Mouse (Mus musculus) lung, postnatal 10 days (tissue): ENCODE data around the gene Depdc7.
A peak's percentile ranks its signal among the peaks of the same experiment; 100 is the strongest.

Experiments used
- DNase-seq: peaks from one replicate; pipeline ENCODE4 v3.0.0; 2021

Gene Depdc7

DNA sequence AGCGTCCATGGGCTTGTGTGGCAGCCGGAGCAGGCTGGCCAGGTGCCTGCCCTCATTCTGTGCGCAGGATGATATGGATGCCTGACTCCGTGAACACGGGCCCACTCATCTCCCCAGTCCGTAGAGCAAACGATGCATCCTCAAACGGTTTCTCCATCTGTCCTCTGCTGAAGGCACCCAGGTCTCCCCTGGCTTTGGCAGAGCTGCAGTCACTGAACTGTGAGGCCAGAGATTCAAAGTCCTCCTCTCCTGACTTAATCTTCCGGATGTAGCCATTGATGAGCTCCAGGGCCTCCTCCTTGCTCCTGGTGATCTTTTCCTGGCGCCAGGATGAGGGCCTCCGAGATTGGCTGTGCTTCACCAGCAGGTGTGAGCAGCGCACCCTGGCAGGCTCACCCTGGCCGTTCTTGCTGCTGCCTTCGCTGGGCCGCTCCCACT lies 28.4 kb downstream of the Depdc7 start:
- DNase-seq: no peak

DNA sequence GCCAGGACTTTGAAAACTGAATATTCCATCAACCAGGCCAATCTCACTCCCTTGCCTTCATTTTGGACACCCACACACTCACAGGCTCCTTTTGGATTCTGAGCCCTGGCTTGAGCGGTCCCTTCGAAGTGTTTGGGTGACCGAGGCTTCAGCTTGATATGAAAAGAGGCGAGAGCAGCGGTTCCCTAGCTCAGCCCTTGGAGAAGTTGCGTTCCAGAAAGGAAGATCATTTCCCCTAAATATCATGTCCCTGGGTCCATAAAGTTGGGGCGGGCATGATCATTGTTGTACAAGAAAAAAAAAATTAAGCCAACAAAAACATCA lies 30.2 kb downstream of the Depdc7 start:
- no peak for DNase-seq

DNA sequence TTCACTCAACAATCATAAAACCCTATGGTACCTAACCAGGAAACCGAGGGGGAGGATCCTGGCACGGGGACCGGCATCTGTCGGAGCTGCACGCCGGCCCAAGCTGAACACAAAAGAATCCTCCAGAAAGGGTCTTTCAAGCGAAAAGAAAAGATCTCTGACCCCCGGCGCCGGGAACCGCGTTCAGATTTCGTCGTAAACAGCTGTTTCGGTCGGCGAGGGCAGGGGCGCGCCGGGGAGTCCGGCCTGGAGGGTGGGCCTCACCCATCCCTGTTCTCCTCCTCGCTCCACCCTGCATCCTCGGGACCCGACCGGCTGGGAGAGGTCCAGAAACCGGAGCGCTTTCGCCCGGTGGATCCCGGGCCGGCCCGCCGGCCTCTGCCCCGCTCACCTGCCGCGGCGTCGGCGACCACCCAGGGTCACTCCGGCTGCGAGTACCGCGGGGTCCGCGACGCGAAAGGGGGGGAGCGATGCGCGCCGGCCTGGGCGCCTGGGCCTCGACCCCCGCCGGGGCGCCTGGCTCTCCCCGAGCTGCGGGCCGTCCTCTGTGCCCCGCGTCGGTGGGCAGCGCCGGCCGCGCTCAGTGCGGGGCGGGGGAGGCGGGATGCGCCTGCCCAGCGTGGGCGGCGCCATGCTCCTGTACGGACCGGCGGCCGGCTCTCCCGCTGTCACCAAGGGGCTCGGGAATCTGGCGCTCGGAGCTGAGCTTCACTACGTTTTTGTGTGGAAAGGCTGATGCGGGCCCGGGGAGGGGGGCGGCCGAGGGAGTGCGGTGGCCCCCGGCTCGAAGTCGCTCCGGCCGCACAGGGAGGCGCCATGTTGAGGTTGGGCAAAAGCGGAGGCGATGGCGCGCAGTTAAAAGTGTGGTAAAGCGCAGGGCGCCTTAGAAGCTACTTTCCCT lies 30.8 kb downstream of the Depdc7 start, which contains the start of gene Tcp11l1:
Tcp11l1 (minus strand) TSS at position 585 of the 901 bp plus-strand sequence.
- DNase-seq: peak; percentile 68

DNA sequence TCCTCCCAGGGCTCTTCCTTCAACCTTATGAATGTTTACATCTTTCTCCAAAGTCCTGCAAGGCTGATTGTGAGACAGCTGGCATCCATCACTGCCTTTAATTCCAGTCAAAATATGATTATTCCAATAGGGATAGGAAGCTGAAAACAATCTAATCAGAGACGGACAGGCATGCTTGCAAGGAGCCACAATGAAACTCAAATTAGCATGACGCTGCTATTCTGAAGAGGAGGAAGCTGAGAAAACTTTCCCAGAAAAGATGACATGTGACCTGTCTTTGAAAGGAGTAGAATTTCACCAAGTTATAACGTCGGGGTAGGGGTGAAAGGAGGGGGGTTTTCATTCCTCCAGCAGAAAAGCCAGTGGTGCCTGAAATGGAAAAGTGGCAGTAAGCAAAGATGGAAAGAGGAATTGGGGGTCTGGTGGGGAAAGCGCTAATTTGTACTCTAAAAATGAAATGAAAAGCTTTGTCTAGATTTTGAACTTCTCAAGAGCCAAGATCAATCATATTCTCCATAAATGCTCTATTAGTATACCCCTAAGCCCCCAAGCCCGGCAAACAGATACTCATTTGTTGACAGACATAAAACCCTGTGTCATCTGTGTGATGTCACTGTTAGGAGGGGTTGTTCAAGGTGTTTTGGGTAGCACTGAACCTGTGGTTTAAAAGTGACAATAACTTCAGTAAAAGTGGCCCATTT lies 31.9 kb downstream of the Depdc7 start:
- no peak for DNase-seq

DNA sequence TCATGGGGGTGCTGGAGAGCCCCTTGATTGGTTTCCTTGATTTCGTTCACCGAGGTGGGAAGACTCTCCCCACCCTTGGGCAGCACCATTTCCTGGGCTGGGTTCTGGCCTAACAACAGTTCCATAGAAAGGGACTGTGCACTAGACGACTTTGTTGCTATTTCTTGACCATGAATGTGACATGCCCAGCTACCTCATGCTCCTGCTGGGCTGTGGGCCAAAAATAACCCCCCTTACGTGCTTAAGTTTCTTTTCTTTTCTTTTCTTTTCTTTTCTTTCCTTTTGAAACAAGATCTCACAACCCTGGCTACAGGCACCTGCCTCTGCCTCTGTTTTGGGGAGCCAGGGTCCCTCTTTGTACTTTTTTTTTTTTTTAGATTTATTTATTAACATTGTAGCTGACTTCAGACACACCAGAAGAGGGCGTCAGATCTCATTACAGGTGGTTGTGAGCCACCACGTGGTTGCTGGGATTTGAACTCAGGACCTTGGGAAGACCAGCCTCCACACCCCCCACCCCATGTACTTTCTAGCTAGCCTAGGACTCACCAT lies 32.8 kb downstream of the Depdc7 start:
- DNase-seq: no peak

DNA sequence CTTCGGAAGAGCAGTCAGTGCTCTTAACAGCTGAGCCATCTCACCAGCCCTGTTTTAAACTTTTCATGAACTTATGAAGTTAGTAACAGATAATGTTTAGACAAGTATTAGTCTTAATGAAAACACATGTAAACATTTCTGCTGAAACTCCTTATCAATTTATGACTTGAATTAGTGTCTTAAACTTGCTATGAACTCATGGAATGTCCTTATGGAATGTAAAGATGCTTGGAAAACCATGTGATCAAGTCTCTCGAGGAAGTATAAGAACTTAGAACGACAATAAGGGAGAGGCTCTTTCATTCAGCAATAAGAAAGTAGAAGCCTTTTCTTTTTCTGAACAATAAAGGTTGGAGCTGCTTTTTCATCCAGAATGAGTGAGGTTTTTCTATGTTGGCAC lies 38.3 kb downstream of the Depdc7 start:
- DNase-seq: no peak

DNA sequence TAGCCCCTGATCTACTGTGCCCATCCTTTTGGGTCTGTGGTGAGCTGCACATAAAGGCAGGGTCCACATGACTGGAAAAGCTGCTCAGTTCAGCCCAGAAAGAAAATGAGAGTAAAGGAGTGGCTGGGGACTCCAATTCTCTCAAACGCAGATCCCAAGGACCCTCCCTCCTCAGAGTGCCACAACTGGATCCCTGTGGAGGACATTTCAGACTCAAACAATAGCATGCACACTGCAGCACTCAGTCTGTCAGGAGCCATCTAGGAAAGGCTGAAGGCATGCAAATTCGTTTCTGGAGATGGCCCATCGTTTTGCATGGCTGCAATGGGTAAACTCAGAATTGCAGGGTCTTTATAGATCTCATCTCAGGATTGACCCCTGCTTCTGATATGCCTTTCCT lies 39.5 kb downstream of the Depdc7 start:
- DNase-seq: no peak

DNA sequence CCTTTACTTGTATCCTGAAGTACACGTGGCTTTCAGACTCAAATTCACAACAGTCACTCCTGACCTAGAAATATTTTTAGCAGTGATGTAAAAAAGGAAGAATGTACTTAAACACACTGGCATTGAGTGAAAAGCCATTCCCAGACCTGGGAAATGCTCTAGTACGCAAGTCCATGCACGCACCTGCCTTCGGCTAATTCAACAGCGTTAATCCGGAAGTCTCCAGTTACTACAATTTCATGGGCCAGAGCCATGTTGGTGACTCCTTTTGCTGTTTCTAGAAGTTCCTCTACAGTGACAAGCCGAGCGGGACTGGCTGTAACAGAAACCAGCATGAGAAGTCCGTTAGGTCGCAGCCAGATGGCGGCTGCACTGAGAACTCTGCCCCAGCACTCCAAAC lies 43.0 kb downstream of the Depdc7 start:
- DNase-seq: no peak

DNA sequence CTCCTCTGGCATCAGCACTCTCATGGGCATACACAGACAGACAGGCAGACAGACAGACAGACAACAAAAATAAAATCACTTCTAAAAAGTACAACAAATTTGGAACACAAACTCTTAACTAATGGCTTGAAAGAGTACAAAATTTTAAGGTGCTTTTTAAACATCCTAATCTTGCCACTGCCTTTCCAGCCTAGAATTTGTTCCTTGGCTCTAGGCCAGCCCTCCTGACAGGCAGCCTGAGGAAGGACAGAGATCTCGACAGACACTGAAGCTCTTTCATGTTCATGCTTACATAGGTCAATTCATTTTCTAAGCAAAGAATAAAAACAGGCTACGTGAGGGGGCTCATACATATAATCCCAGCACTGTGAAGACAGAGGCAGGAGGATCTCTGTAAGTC lies 50.1 kb downstream of the Depdc7 start:
- no peak for DNase-seq

DNA sequence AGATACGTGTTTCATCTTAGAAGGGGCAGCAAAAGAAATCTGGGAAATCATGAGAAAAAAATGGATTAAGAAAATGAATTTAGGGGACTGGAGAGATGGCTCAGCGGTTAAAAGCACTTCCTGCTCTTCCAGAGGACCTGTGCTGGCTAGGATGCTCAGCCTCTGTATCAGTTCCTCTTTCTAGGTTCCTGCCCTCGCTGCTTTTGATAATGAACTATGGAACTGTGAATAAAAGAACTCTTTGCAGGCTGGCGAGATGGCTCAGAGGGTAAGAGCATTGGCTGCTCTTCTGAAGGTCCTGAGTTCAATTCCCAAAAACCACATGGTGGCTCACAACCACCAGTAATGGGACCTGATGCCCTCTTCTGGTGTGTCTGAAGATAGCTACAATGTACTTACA lies 52.0 kb downstream of the Depdc7 start:
- DNase-seq: no peak

DNA sequence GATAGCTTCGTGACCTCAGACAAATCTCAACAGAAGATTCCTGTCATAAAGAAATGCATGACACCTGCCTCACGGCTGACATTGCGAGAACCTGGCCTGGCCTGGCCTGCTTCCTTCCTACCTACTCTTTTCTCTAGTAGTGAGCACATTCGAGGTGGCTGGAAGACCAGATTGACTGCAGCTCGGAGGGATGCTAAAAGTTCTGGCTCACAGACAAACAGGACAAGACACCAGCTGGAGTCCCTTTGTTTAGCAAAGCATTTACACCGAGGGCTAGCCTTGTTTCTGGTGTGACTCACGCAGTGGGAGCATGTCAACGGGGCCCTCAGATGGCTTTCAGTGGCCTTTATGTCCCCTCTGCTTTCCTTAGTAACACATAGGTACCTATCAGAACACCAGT lies 54.0 kb downstream of the Depdc7 start:
- no peak for DNase-seq

DNA sequence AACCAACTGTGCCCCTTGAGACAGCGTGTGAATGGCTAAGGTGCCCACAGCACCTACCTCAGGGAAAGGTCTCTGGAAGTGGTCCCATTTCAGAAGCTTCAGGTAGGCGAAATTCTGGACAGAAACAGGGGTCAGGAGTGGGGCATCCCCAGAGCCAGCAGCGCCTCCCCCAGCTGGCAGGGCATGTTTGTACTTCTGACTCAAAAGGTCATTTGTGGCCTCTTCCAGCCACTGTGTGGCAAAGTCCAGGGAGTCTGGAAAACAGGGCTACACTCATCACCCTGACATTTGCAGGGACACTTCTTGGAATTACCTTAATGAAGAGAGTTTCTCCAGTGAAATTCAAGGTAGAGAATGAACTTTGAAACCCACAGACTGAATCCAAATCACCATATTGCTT lies 54.4 kb downstream of the Depdc7 start:
- no peak for DNase-seq

DNA sequence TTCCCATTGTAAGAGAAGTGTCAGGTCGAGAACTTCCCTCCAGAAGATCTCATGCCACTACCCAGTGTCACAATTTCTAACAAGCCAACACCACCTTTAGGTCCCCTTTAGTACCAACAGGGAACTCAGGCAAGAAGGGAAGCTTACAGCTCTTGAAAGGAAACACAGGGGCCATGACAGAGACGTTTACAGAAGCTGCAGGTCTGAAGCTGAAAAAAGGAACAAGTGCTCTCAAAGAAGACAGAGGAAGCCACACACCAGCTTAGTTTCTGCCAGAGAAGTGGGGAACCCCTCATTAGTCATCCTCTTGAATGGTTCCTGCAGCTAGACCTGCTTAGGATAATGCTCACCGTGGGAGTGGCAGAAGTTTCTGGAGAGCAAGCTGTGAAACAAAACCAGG lies 55.4 kb downstream of the Depdc7 start:
- no peak for DNase-seq

DNA sequence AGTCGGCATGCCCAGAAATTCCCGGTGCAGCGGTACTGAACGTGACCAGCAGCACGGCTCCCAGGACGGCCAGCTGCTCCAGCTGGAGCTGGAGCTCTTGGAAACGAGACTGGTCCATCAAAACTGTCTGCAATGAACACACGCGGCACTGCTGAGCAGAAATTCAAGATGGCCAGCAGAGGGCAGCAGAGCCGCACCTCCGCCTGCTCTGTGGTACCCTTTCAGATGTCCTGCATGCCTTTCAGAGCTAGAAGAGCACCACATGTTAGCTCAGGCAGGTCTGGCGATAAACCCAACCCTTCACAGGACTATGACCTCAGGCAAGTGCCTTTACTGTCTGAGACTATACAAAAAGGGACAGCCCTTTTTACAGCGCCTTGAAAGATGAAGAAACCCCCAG lies 57.3 kb downstream of the Depdc7 start:
- DNase-seq: peak; percentile 80

DNA sequence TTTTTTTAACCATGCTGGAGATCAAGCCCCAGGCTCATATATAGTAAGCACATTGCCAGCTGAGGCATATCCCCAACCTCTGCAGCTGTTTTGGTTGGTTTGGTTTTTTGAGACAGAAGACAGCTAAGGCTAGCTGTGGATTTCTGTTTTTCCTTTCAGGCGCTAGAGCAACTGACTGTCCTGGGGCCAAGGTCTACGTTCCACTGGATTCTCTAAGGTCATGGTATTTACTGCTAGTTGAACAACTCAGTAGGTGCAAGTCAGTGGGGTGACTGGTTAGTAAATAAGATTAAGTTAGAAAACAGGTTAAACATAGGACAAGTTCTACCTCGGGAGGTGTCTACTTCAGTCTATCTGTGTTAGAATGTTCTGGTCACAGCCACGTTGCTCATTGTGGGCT lies 57.9 kb downstream of the Depdc7 start:
- no peak for DNase-seq

DNA sequence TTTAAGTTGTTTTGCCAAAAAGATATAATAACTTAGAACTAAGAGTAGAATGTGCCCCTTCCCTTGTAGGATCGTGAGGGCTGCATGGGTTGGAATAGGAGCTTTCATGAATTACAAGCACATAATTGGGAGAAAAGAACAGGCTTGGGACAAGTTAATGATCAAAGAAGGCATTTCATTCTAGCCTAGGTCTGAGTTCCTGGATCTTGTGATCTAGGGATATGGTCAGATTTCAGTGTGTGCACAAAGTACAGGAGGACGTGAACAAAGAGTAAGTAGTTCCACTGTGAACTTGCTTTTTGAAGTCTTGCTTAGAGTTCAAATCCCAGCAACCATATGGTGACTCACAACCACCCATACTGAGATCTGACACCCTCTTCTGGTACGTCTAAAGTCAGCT lies 65.4 kb downstream of the Depdc7 start:
- DNase-seq: no peak
